Mouse (Mus musculus): ENCODE results near the gene Slc25a25.

DNA sequence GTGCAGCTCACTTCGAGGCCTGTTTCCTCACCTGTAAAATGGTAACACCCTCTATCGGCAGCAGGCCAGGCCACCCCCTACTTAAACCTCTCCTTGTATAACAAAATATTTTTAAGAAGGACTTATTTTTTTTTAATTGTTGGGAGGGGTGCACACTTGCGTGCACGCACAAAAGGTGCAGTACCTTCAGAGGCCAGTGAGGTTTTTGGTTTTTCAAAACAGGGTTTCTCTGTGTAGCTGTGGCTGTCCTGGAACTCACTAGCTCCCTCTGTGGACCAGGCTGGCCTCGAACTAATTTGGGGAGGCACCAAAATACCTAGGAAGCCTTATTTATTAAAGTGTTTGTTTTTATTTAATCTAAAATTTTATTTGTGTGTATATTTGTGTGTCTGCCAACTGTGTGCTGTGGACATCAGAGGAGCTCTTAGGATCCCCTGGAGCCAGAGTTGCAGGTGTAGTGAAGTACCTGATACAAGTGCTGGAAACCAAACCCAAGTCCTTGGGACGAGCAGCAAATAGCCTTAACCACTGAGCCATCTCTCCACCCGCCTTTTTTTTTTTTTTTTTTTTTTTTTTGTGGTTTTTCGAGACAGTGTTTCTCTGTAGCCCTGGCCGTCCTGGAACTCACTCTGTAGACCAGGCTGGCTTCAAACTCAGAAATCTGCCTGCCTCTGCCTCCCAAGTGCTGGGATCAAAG is 32.1 kb upstream of the Slc25a25 start:
- TF ChIP-seq CTCF (IDR thresholded peaks at IDR 0.05; ENCODE audit: control insufficient read depth, insufficient read depth, insufficient read length) (no peak), USF1 (IDR thresholded peaks at IDR 0.05; ENCODE audit: low read depth) (no peak), FOSL1 (IDR thresholded peaks at IDR 0.05; ENCODE audit: insufficient read depth, low read length, poor library complexity, severe bottlenecking) (no peak), CEBPB (IDR thresholded peaks at IDR 0.05; ENCODE audit: low read depth) (no peak), MYOG (IDR thresholded peaks at IDR 0.05; ENCODE audit: control insufficient read depth, extremely low read depth, insufficient read length) (no peak)
